Mouse (Mus musculus): ENCODE results near the gene Nck2.

The Nck2 gene

DNA sequence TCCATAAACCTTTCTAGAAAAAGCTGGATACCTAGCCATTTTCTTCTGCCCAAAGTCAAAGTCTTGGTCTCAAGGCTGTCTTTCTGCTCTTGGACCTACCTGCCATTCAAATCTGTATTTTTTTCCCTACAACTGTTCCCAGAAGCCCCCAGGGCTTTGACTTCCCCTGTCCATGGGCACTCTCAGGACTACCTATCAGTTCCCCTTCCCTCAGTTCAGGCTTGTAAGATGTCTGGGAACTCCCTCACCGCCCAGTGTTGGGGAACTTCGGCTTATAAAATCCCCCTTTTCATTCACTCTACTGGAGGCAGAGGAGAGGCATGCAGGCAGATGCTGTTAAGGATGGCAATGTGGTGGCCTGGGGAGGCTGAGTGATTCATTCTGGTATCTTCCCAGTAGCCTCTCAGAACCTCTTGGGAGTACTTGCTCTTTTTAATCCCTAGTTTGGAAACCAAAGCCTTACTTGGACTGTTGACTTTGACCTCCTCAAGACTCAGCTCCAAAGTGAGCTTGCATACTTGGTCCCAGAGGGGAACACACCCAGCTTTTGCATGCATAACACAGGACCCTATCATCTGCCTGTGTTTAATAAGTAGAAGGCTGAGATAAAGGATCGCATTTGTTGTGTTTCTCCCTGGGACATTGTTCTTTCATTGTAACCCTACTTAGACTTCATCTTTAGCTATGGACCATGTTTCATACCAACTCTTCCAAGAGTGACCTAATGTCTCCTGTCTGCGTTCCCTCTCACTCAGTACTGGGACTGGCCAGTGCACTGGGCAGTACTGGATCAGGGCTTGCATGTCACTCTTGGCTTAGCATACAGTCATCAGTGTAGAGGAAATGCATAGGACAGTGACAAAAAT, 27.0 kb downstream of the Nck2 start:
- TF ChIP-seq GATA4 (IDR thresholded peaks at IDR 0.05; ENCODE audit: insufficient replicate concordance, low read length) = no peak

DNA sequence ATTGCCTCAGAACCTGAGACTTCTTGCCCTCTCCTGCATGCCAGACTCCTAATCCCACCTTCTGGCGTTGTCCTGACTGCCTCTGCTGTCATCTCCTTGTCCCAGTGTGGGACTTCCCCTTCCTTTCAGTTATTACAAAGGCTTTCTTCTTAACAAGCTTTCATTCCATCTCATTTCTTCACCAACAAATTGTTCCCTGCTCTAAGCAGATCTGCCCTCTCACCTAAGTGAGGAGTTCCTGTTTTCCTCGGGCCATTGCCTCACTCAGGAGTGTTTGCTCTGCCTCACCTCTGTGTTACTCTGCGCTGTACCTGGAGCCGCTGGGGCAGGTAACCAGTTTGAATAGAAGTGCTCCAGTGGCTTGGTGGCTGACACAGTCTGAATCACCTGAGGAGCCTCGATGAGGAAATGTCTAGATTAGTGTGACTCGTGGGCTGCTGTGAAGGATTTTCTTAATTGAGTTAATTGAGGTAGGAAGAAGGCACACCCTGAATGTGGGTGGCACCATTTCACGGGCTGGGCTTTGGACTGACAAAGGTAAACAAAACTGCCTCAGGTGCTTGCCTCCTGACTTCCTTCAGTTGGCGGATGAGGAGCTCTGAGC, 27.8 kb downstream of the Nck2 start:
- TF ChIP-seq GATA4 (IDR thresholded peaks at IDR 0.05; ENCODE audit: insufficient replicate concordance, low read length) = no peak

- TF ChIP-seq GATA4 (IDR thresholded peaks at IDR 0.05; ENCODE audit: insufficient replicate concordance, low read length) = no peak
These were observed 29.6 kb downstream of the Nck2 start for GRCm38 (mm10) chr1:43473734-43474534.

DNA sequence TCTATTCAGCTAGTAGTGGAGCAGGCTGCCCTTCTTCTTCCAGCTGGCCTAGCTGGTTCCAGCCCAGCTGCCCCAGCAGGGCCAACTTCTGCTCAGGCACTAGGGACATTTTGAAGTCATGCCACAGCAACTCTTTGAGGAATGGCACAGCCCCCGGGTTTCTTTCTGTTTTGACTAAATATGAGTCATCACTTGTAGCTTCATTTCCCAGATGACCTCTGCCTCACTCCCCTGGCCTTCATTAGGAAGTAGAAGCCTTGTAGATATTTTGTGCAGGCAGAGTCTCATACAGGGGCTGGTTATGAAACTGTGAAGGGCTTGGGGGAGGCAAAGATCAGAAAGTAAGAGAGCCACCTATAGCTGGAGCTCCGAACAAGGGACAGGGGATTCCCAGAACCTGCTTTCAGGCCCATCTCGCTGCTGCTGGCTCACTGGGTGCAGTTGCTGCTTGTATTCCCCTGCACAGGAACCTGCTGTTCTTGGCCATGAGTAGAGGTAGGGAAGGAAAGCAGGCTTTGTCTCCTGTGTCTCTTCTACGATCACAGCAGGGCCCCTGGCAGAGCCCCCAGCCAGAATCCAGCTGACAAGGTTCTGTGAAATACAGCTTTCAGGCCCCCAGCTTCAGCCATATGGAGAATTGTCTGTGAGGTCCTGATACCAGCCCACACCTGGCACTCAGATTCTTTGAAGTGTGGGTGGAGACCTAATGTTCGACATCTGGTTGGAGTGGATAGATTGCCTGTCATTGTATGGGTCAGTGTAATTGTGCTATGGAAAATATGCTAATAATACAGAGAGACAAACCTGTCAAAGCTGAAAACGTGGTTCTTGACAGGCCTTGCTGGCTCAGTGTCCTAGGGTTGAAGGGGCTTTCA, 30.4 kb downstream of the Nck2 start:
- no peak for TF ChIP-seq GATA4 (IDR thresholded peaks at IDR 0.05; ENCODE audit: insufficient replicate concordance, low read length)

DNA sequence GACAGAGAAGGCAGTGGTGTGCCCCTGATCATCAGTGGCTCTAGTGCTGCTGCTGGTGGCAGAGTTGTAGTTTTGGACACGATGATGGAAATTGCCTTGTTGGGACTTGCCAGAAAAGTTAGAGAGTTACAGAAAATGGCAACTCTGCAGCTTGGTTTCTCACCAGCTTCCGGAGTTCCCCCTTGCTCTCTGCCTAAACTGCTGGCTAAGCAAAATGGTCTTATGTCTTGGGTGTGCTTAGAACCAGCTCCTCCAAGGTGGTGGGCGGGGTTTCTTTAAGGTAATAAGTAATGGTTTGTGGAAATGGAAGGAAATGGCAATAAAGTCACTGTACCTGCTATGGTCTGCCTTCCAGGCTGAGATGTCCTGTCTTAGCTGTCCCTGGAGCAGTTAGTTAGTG, 33.6 kb downstream of the Nck2 start:
- TF ChIP-seq GATA4 (IDR thresholded peaks at IDR 0.05; ENCODE audit: insufficient replicate concordance, low read length) = no peak

GRCm38 (mm10) chr1:43485204-43485603, 40.8 kb downstream of the Nck2 start:
- no peak for TF ChIP-seq GATA4 (IDR thresholded peaks at IDR 0.05; ENCODE audit: insufficient replicate concordance, low read length)

- TF ChIP-seq GATA4 (IDR thresholded peaks at IDR 0.05; ENCODE audit: insufficient replicate concordance, low read length) = no peak
These were observed 42.1 kb downstream of the Nck2 start for GRCm38 (mm10) chr1:43486500-43486899.

GRCm38 (mm10) chr1:43486956-43487722, 42.8 kb downstream of the Nck2 start:
- TF ChIP-seq GATA4 (IDR thresholded peaks at IDR 0.05; ENCODE audit: insufficient replicate concordance, low read length) = no peak

GRCm38 (mm10) chr1:43489311-43489710, 44.9 kb downstream of the Nck2 start:
- TF ChIP-seq GATA4 (IDR thresholded peaks at IDR 0.05; ENCODE audit: insufficient replicate concordance, low read length) = no peak

DNA sequence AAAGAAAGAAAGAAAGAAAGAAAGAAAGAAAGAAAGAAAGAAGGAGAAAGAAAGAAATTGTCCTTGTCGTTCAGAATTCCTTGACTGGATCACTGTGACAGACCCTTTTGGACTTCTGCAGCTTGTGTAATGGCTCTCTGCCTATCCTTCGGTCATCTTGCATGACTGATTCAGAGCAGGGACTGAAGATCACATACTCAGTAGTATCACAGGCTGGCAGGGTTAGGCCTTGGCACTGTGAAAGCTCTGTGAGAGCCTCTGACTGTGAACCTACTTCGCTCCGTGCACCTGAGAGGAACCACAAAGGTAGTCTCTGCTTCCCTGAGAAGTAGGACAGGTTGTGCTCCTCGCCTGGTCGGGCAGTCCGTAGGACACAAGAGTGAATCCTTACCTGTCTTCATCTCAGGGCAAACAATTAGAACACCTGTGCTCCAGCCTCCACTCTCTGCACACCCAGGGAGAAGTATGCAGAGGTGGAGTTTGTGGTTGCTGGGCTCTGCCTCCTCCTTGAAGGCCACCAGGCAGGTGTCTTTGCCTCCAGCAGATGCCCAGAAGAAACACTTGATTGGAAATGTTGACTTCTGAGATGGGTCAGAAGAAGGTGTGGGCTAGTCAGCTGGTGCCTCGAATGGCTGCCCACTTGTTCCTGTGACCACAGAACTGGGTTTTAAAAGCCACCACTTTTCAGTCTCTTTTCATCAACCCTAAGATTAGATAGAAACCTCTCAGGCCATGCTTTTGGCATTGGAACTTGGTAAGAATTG, 47.3 kb downstream of the Nck2 start:
- TF ChIP-seq GATA4 (IDR thresholded peaks at IDR 0.05; ENCODE audit: insufficient replicate concordance, low read length) = no peak

DNA sequence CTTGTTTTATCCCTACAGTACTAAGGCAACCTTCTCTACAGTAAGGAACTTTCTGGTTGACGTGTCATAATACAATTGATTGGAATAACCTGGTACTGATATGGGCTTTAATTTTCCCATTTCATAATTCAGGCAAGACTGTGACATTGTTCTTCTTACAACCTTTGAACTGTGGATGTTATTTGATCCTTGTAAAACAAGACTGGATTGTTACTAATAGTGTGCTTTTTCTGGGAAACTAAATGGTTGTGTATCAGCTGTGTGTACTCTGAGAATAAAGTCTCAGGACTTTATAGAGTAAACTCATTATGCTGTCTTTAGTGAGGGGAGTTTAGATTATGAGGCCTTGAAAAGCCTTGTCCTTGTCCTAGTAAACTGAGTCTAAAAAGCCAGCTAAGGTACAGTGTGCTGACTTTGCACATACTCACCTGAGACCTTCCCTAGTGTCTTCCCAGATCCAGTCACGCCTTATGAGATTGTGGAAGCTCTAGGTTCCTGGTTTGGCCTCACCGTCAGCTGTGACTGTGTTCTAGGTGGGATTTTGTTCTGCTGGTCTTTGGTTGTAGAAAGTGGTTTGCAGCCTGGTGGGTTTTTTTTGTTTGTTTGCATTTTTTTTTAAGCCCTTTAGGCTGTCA, 48.5 kb downstream of the Nck2 start:
- no peak for TF ChIP-seq GATA4 (IDR thresholded peaks at IDR 0.05; ENCODE audit: insufficient replicate concordance, low read length)

GRCm38 (mm10) chr1:43496051-43496450, 51.7 kb downstream of the Nck2 start:
- no peak for TF ChIP-seq GATA4 (IDR thresholded peaks at IDR 0.05; ENCODE audit: insufficient replicate concordance, low read length)

- no peak for TF ChIP-seq GATA4 (IDR thresholded peaks at IDR 0.05; ENCODE audit: insufficient replicate concordance, low read length)
These were observed 52.6 kb downstream of the Nck2 start for GRCm38 (mm10) chr1:43496993-43497392.

Data from liver, adult (tissue).